Mouse (Mus musculus): ENCODE measurements around the gene Fam163a. TPM values are rescaled to one million over a fixed set of nuclear protein-coding genes. Genes with fewer than 3 reads are reported as not detected.

The Fam163a gene
- total and polyA plus RNA-seq, 3 experiments: not detected

- Histone ChIP-seq H3K4me1 (ENCODE audit: control insufficient read depth in 1 of 2, insufficient read depth in 2 of 2, low read length in 2 of 2) (no peaks in the 10 kb centered on the region), H3K27ac (ENCODE audit: control insufficient read depth, low read depth, low read length) (no peak overlapping the region), H3K9me3 (replicated peaks; ENCODE audit: insufficient read depth, low read length) (no peaks in the 10 kb centered on the region), H3K9ac (ENCODE audit: control insufficient read depth, low read depth, low read length, poor library complexity, severe bottlenecking) (no peak overlapping the region), H3K79me2 (ENCODE audit: control insufficient read depth, insufficient read depth, low read length, poor library complexity) (no peaks in the 10 kb centered on the region), H3K4me3 (ENCODE audit: control insufficient read depth in 1 of 2, insufficient read depth in 1 of 2, low read depth in 2 of 2, low read length in 2 of 2) (no peak overlapping the region), H3K36me3 (ENCODE audit: control insufficient read depth in 1 of 2, insufficient read depth in 2 of 2, low read length in 2 of 2) (no peaks in the 10 kb centered on the region), H3K27me3 (ENCODE audit: control insufficient read depth in 1 of 2, insufficient read depth in 2 of 2, low read length in 2 of 2) (no peaks in the 10 kb centered on the region; a peak in 1 of 4 replicates)
- TF ChIP-seq ZNF384 (IDR thresholded peaks at IDR 0.05; ENCODE audit: low read depth, low read length) (no peak), MEF2A (IDR thresholded peaks at IDR 0.05; ENCODE audit: extremely low read depth, insufficient replicate concordance, low read depth, low read length, poor library complexity, severe bottlenecking) (no peak), NELFE (IDR thresholded peaks at IDR 0.05; ENCODE audit: low read depth, low read length) (no peak), BHLHE40 (IDR thresholded peaks at IDR 0.05; ENCODE audit: borderline replicate concordance, low read depth, low read length) (no peak)
- no peak for DNase-seq (ENCODE audit: low read depth, low spot score)
Observed at GRCm38 (mm10) chr1:156205164-156205563, 338 bp upstream of the Fam163a start.

- no peak overlapping the region for H3K4me3 ChIP-seq (ENCODE audit: control insufficient read depth in 1 of 2, insufficient read depth in 1 of 2, low read depth in 2 of 2, low read length in 2 of 2)
- no peak overlapping the region for H3K9ac ChIP-seq (ENCODE audit: control insufficient read depth, low read depth, low read length, poor library complexity, severe bottlenecking)
- DNase-seq (ENCODE audit: low read depth, low spot score): no peak
- no peaks in the 10 kb centered on the region for H3K4me1 ChIP-seq (ENCODE audit: control insufficient read depth in 1 of 2, insufficient read depth in 2 of 2, low read length in 2 of 2)
- no peaks in the 10 kb centered on the region for H3K9me3 ChIP-seq (replicated peaks; ENCODE audit: insufficient read depth, low read length)
- no peaks in the 10 kb centered on the region for H3K36me3 ChIP-seq (ENCODE audit: control insufficient read depth in 1 of 2, insufficient read depth in 2 of 2, low read length in 2 of 2)
- no peaks in the 10 kb centered on the region for H3K79me2 ChIP-seq (ENCODE audit: control insufficient read depth, insufficient read depth, low read length, poor library complexity)
- TF ChIP-seq BHLHE40 (IDR thresholded peaks at IDR 0.05; ENCODE audit: borderline replicate concordance, low read depth, low read length) (no peak), HCFC1 (IDR thresholded peaks at IDR 0.05; ENCODE audit: low read depth, low read length) (no peak), ETS1 (IDR thresholded peaks at IDR 0.05; ENCODE audit: low read depth, low read length) (no peak), POLR2AphosphoS5 (IDR thresholded peaks at IDR 0.05; ENCODE audit: borderline replicate concordance, low read depth, low read length) (no peak), POLR2A (IDR thresholded peaks at IDR 0.05; ENCODE audit: control insufficient read depth in 1 of 2, insufficient read depth in 1 of 2, low read depth in 1 of 2, low read length in 2 of 2, poor library complexity in 1 of 2) (no peak)
- no peak overlapping the region for H3K27ac ChIP-seq (ENCODE audit: control insufficient read depth, low read depth, low read length)
- H3K27me3 ChIP-seq (ENCODE audit: control insufficient read depth in 1 of 2, insufficient read depth in 2 of 2, low read length in 2 of 2): no peaks in the 10 kb centered on the region; a peak in 1 of 4 replicates
Observed at GRCm38 (mm10) chr1:156203961-156204655, 718 bp downstream of the Fam163a start.

GRCm38 (mm10) chr1:156202661-156203060, 2.2 kb downstream of the Fam163a start:
- no peak overlapping the region for H3K9ac ChIP-seq (ENCODE audit: control insufficient read depth, low read depth, low read length, poor library complexity, severe bottlenecking)
- no peaks in the 10 kb centered on the region for H3K9me3 ChIP-seq (replicated peaks; ENCODE audit: insufficient read depth, low read length)
- TF ChIP-seq JUND (IDR thresholded peaks at IDR 0.05; ENCODE audit: low read depth, low read length) (no peak), KAT2A (conservative IDR thresholded peaks at IDR 0.05; ENCODE audit: low read depth, low read length) (no peak), E2F4 (IDR thresholded peaks at IDR 0.05; ENCODE audit: borderline replicate concordance, low read depth, low read length) (no peak), MEF2A (IDR thresholded peaks at IDR 0.05; ENCODE audit: extremely low read depth, insufficient replicate concordance, low read depth, low read length, poor library complexity, severe bottlenecking) (no peak), CHD2 (IDR thresholded peaks at IDR 0.05; ENCODE audit: low read length) (no peak)
- H3K36me3 ChIP-seq (ENCODE audit: control insufficient read depth in 1 of 2, insufficient read depth in 2 of 2, low read length in 2 of 2): no peaks in the 10 kb centered on the region
- no peaks in the 10 kb centered on the region; a peak in 1 of 4 replicates for H3K27me3 ChIP-seq (ENCODE audit: control insufficient read depth in 1 of 2, insufficient read depth in 2 of 2, low read length in 2 of 2)
- H3K4me3 ChIP-seq (ENCODE audit: control insufficient read depth in 1 of 2, insufficient read depth in 1 of 2, low read depth in 2 of 2, low read length in 2 of 2): no peak overlapping the region
- H3K27ac ChIP-seq (ENCODE audit: control insufficient read depth, low read depth, low read length): no peak overlapping the region
- no peaks in the 10 kb centered on the region for H3K4me1 ChIP-seq (ENCODE audit: control insufficient read depth in 1 of 2, insufficient read depth in 2 of 2, low read length in 2 of 2)
- no peak for DNase-seq (ENCODE audit: low read depth, low spot score)
- no peaks in the 10 kb centered on the region for H3K79me2 ChIP-seq (ENCODE audit: control insufficient read depth, insufficient read depth, low read length, poor library complexity)
